In the genomic region with DNA sequence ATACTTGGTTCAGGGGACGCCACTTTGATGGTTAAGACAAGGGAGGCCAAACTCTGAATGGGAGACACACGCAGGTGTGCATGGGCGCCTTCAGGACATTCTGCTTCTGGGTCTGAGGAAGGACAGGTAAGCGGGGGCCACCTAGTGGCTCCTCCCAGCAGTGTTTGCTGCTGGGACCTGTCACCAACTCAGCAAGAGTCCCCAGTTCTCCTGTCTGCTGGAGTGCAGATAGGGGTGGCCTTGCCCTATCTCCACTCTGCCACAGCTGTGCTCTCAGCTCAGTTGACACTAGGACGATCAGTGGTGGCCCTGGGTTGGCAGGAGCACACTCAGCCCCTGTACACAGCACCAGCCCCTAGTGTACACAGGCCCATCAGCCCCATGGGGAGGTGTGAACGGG, we compare ENCODE assay signal across 8 mouse cellular contexts. TPM values are rescaled to one million over a fixed set of nuclear protein-coding genes. Genes with fewer than 3 reads are reported as not detected.
DNase-seq lines count a peak whose midpoint lies in the region; ATAC-seq lines count a peak whose summit lies in the region.

No protein-coding gene starts in this region.

- no peak overlapping the region for H3K4me3 ChIP-seq in hindbrain, embryonic 16.5 days (ENCODE audit: low read length)
- H3K4me3 ChIP-seq in hindbrain, embryonic 12.5 days: no peak overlapping the region
- H3K4me3 ChIP-seq in intestine, embryonic 14.5 days (ENCODE audit: low read depth, low read length): no peak overlapping the region
- H3K4me3 ChIP-seq in liver, embryonic 15.5 days (replicated peaks): no peak overlapping the region

- H3K4me1 ChIP-seq in hindbrain, embryonic 16.5 days (ENCODE audit: control insufficient read depth, insufficient read depth, low read depth, low read length): peaks cover 24% of the 10 kb centered on the region
- peaks cover 25% of the 10 kb centered on the region for H3K4me1 ChIP-seq in hindbrain, embryonic 12.5 days
- peaks cover 13% of the 10 kb centered on the region; the same call in 1 of the 2 replicates for H3K4me1 ChIP-seq in intestine, embryonic 14.5 days (replicated peaks; ENCODE audit: control insufficient read depth, insufficient read depth, low read length)
- H3K4me1 ChIP-seq in liver, embryonic 15.5 days (replicated peaks): peaks cover 20% of the 10 kb centered on the region

- H3K9me3 ChIP-seq in hindbrain, embryonic 16.5 days (ENCODE audit: control insufficient read depth, low read length): no peaks in the 10 kb centered on the region
- no peaks in the 10 kb centered on the region for H3K9me3 ChIP-seq in hindbrain, embryonic 12.5 days (replicated peaks)
- H3K9me3 ChIP-seq in intestine, embryonic 14.5 days (ENCODE audit: control insufficient read depth, low read length): no peaks in the 10 kb centered on the region
- H3K9me3 ChIP-seq in liver, embryonic 15.5 days (replicated peaks): no peaks in the 10 kb centered on the region

- intact Hi-C loops in gastrocnemius, postnatal 14 days (cut with DNase I; ENCODE audit: low total_unique reads): no loop called here

- H3K27me3 ChIP-seq in hindbrain, embryonic 16.5 days (replicated peaks; ENCODE audit: control insufficient read depth, insufficient read depth, low read length): peaks cover 27% of the 10 kb centered on the region
- H3K27me3 ChIP-seq in hindbrain, embryonic 12.5 days: peaks cover 56% of the 10 kb centered on the region
- H3K27me3 ChIP-seq in intestine, embryonic 14.5 days (replicated peaks; ENCODE audit: control insufficient read depth, insufficient read depth, low read length): peaks cover 48% of the 10 kb centered on the region
- peaks cover 53% of the 10 kb centered on the region for H3K27me3 ChIP-seq in liver, embryonic 15.5 days
- H3K27me3 ChIP-seq in splenic B cell, adult 2 months (ENCODE audit: control insufficient read depth, insufficient read depth, low read length, poor library complexity, severe bottlenecking): peaks cover 2% of the 10 kb centered on the region; the same call in 1 of the 2 replicates

- no peak overlapping the region for H3K9ac ChIP-seq in hindbrain, embryonic 16.5 days (ENCODE audit: low read depth, low read length)
- H3K9ac ChIP-seq in hindbrain, embryonic 12.5 days: no peak overlapping the region
- H3K9ac ChIP-seq in intestine, embryonic 14.5 days (ENCODE audit: low read length): no peak overlapping the region
- no peak overlapping the region for H3K9ac ChIP-seq in liver, embryonic 15.5 days

- H3K36me3 ChIP-seq in hindbrain, embryonic 16.5 days (ENCODE audit: control insufficient read depth, insufficient read depth, low read length): no peaks in the 10 kb centered on the region
- H3K36me3 ChIP-seq in hindbrain, embryonic 12.5 days: no peaks in the 10 kb centered on the region
- H3K36me3 ChIP-seq in intestine, embryonic 14.5 days (ENCODE audit: control insufficient read depth, insufficient read depth, low read length): no peaks in the 10 kb centered on the region
- H3K36me3 ChIP-seq in liver, embryonic 15.5 days (replicated peaks): no peaks in the 10 kb centered on the region
- H3K36me3 ChIP-seq in splenic B cell, adult 2 months (ENCODE audit: control insufficient read depth, insufficient read depth, low read length, poor library complexity, severe bottlenecking): no peaks in the 10 kb centered on the region

- DNase-seq in brain, adult 2 months (ENCODE audit: low read depth, low spot score): peak; percentile 70
- peak; percentile 69 for DNase-seq in intestine, embryonic 14.5 days (ENCODE audit: low spot score)
- peak; percentile 81 for DNase-seq in splenic B cell, adult 2 months (ENCODE audit: low read depth, low spot score)
- no peak for DNase-seq in embryo, embryonic 11 days
- no peak for DNase-seq in gastrocnemius, postnatal 14 days

- ATAC-seq in hindbrain, embryonic 16.5 days: peak; percentile 15; the same call in 1 of the 2 replicates
- no peak for ATAC-seq in hindbrain, embryonic 12.5 days (ENCODE audit: low FRiP score)
- no peak for ATAC-seq in intestine, embryonic 14.5 days (replicated peaks; ENCODE audit: low FRiP score, low TSS enrichment, low read depth)
- ATAC-seq in liver, embryonic 15.5 days (ENCODE audit: insufficient read depth): peak; percentile 53

- no peak overlapping the region for H3K27ac ChIP-seq in hindbrain, embryonic 16.5 days (ENCODE audit: low read depth, low read length)
- no peak overlapping the region for H3K27ac ChIP-seq in hindbrain, embryonic 12.5 days
- H3K27ac ChIP-seq in intestine, embryonic 14.5 days (ENCODE audit: low read depth): no peak overlapping the region
- H3K27ac ChIP-seq in liver, embryonic 15.5 days (replicated peaks): no peak overlapping the region

- H3K4me2 ChIP-seq in hindbrain, embryonic 16.5 days (ENCODE audit: low read length): no peak overlapping the region
- no peak overlapping the region for H3K4me2 ChIP-seq in hindbrain, embryonic 12.5 days (replicated peaks)
- H3K4me2 ChIP-seq in intestine, embryonic 14.5 days (ENCODE audit: low read length): no peak overlapping the region
- no peak overlapping the region for H3K4me2 ChIP-seq in liver, embryonic 15.5 days

- 9% methylated on average over 6 of the region's 6 CpGs for WGBS in hindbrain, embryonic 16.5 days
- 22% methylated on average over 6 of the region's 6 CpGs for WGBS in hindbrain, embryonic 12.5 days
- 12% methylated on average over 6 of the region's 6 CpGs for WGBS in intestine, embryonic 14.5 days
- 14% methylated on average over 6 of the region's 6 CpGs for WGBS in liver, embryonic 15.5 days (ENCODE audit: insufficient replicate concordance)

RNA-seq across cellular contexts. Expression of a gene that starts 2.1 kb away (rescaled TPM):
- 7.1 and 8.6 TPM in 2 replicates for polyA plus RNA-seq in hindbrain, embryonic 16.5 days (2015; fragmentation: Nextera tagmentation; extraction: Ambion mirVana)
- polyA plus RNA-seq in hindbrain, embryonic 12.5 days (2016; fragmentation: Nextera tagmentation; extraction: Ambion mirVana): 3.7 and 4.4 TPM in 2 replicates
- polyA plus RNA-seq in intestine, embryonic 14.5 days (2014; fragmentation: Nextera tagmentation; extraction: Ambion mirVana): 0.43 and 0.46 TPM in 2 replicates
- polyA plus RNA-seq in liver, embryonic 15.5 days (2015; fragmentation: Nextera tagmentation; extraction: Ambion mirVana): 0.02 TPM in 1 of 2 replicates, not detected in the other
- total RNA-seq in gastrocnemius, postnatal 14 days (2021): not detected

RNA-seq across cellular contexts. Expression of a gene that starts 37.5 kb away (rescaled TPM):
- 0.09 TPM in 1 of 2 replicates, not detected in the other for polyA plus RNA-seq in hindbrain, embryonic 16.5 days (2015; fragmentation: Nextera tagmentation; extraction: Ambion mirVana)
- polyA plus RNA-seq in hindbrain, embryonic 12.5 days (2016; fragmentation: Nextera tagmentation; extraction: Ambion mirVana): 0.10 and 0.18 TPM in 2 replicates
- 0.05 TPM in 1 of 2 replicates, not detected in the other for polyA plus RNA-seq in intestine, embryonic 14.5 days (2014; fragmentation: Nextera tagmentation; extraction: Ambion mirVana)
- 0.03 and 0.08 TPM in 2 replicates for polyA plus RNA-seq in liver, embryonic 15.5 days (2015; fragmentation: Nextera tagmentation; extraction: Ambion mirVana)
- total RNA-seq in gastrocnemius, postnatal 14 days (2021): not detected

RNA-seq across cellular contexts. Expression of a gene that starts 39.2 kb away (rescaled TPM):
- 3.2 and 5.8 TPM in 2 replicates for polyA plus RNA-seq in hindbrain, embryonic 16.5 days (2015; fragmentation: Nextera tagmentation; extraction: Ambion mirVana)
- 7.2 and 7.6 TPM in 2 replicates for polyA plus RNA-seq in hindbrain, embryonic 12.5 days (2016; fragmentation: Nextera tagmentation; extraction: Ambion mirVana)
- 0.22 and 0.35 TPM in 2 replicates for polyA plus RNA-seq in intestine, embryonic 14.5 days (2014; fragmentation: Nextera tagmentation; extraction: Ambion mirVana)
- 0.06 TPM in 1 of 2 replicates, not detected in the other for polyA plus RNA-seq in liver, embryonic 15.5 days (2015; fragmentation: Nextera tagmentation; extraction: Ambion mirVana)
- under 1 TPM; 0.60 to 0.66 TPM for total RNA-seq in gastrocnemius, postnatal 14 days (2021)

Comparison
In these comparisons a context has a peak if more than half of its experiments do, and no peak if none do; other contexts are left out.
1. ATAC-seq: peak in hindbrain, embryonic 16.5 days (single experiment) and liver, embryonic 15.5 days (single experiment); none in hindbrain, embryonic 12.5 days (single experiment) and intestine, embryonic 14.5 days (single experiment).
2. DNase-seq: peak in brain, adult 2 months (single experiment), intestine, embryonic 14.5 days (single experiment) and splenic B cell, adult 2 months (single experiment); none in embryo, embryonic 11 days (single experiment) and gastrocnemius, postnatal 14 days (single experiment).